Mouse (Mus musculus) embryonic facial prominence, embryonic 15.5 days (tissue): ENCODE measurements around the gene Tex29. TPM values are rescaled to one million over a fixed set of nuclear protein-coding genes. Genes with fewer than 3 reads are reported as not detected.

Source experiments
- ATAC-seq: fragments of 200-750 bp; cut with Nextera tagmentation; 2 replicates; pipeline ENCODE4 v1.8.0; 2017; ENCODE audit warnings: low read depth, moderate TSS enrichment; ENCODE audit not compliant: insufficient number of reproducible peaks, low FRiP score, low TSS enrichment
- H3K27ac ChIP-seq: fragments of 300-500 bp; sonication (generic); replicated peaks from 2 replicates; pipeline ENCODE4 v1.5.1; 2015; ENCODE audit warnings: mild to moderate bottlenecking, inconsistent platforms
- H3K27me3 ChIP-seq: fragments of 300-500 bp; sonication (generic); 2 replicates; pipeline ENCODE4 v1.6.1; 2015; ENCODE audit warnings: inconsistent platforms
- H3K36me3 ChIP-seq: fragments of 300-500 bp; sonication (generic); 2 replicates; pipeline ENCODE4 v1.6.1; 2015; ENCODE audit warnings: mild to moderate bottlenecking, inconsistent platforms
- H3K4me1 ChIP-seq: fragments of 300-500 bp; sonication (generic); 2 replicates; pipeline ENCODE4 v1.6.1; 2015; ENCODE audit warnings: inconsistent platforms
- H3K4me2 ChIP-seq: fragments of 300-500 bp; sonication (generic); replicated peaks from 2 replicates; pipeline ENCODE4 v1.6.1; 2015; ENCODE audit warnings: mild to moderate bottlenecking, inconsistent platforms
- H3K4me3 ChIP-seq: fragments of 300-500 bp; sonication (generic); replicated peaks from 2 replicates; pipeline ENCODE4 v1.5.1; 2015; ENCODE audit warnings: mild to moderate bottlenecking, inconsistent platforms
- H3K9ac ChIP-seq: fragments of 300-500 bp; sonication (generic); 2 replicates; pipeline ENCODE4 v1.6.1; 2015; ENCODE audit warnings: inconsistent platforms
- H3K9me3 ChIP-seq: fragments of 300-500 bp; sonication (generic); replicated peaks from 2 replicates; pipeline ENCODE4 v1.6.1; 2016; ENCODE audit warnings: inconsistent platforms
- WGBS: fragments of 180-500 bp; shearing (Covaris S2); methylation state at CpG from one replicate; pipeline ENCODE4 v1.1.7; 2015; 5-methylcytosine and 5-hydroxymethylcytosine counted together
- polyA plus RNA-seq: library from polyadenylated mRNA; unstranded; fragments of >200 nt; fragmentation: Nextera tagmentation; extraction: Ambion mirVana; gene quantifications from 2 replicates; pipeline ENCODE4 v1.2.1, GENCODE M21; 2015

Gene Tex29
- polyA plus RNA-seq = not detected in 2 replicates

DNA sequence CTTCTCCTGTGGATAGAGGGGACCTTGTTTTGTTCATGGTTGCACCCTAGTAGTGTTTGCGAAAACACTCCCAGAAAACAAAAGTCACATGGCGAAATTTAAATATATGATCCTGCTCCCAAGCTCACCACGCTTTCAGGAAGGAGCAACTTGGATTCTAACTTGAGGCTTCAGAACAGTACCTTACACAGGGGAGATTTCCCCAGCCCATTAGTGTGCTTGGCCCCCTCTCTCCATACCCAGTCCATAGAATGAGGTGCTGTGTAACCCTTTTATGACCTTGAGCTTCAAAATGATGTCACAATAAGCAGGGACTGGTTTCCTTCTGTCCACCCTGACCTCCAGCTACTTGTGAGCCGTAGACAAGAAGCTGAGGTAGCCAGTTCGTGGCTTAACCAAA lies at the start of gene Tex29:
Tex29 (plus strand) TSS at position 301 of the 400 bp plus-strand sequence.
- H3K4me2 ChIP-seq = no peak within 1 kb of the TSS
- H3K9me3 ChIP-seq = no peaks in the 10 kb centered on the region
- 89% methylated on average over 5 of the region's 5 CpGs for WGBS
- H3K36me3 ChIP-seq = peaks cover 2% of the 10 kb centered on the region
- H3K9ac ChIP-seq = no peak within 1 kb of the TSS
- no peak for ATAC-seq
- no peak within 1 kb of the TSS for H3K4me3 ChIP-seq
- H3K4me1 ChIP-seq = 0 out of 2 replicates have a peak, but pooled peaks cover 10% of the 10 kb centered on the region
- no peak within 1 kb of the TSS for H3K27ac ChIP-seq
- H3K27me3 ChIP-seq = no peaks in the 10 kb centered on the region

GRCm38 (mm10) chr8:11794956-11795355 lies 45.3 kb upstream of the Tex29 start:
- Histone ChIP-seq H3K9ac (no peak overlapping the region), H3K27ac (no peak overlapping the region), H3K4me1 (no peaks in the 10 kb centered on the region; the same call in 1 of the 2 replicates), H3K4me2 (no peak overlapping the region), H3K4me3 (no peak overlapping the region), H3K9me3 (no peaks in the 10 kb centered on the region), H3K27me3 (no peaks in the 10 kb centered on the region), H3K36me3 (peaks cover 43% of the 10 kb centered on the region)
- no peak for ATAC-seq

- H3K4me3 ChIP-seq = no peak overlapping the region
- H3K36me3 ChIP-seq = peaks cover 39% of the 10 kb centered on the region
- no peak for ATAC-seq
- H3K4me2 ChIP-seq = no peak overlapping the region
- no peaks in the 10 kb centered on the region; the same call in 1 of the 2 replicates for H3K4me1 ChIP-seq
- H3K9me3 ChIP-seq = no peaks in the 10 kb centered on the region
- WGBS = 86% methylated on average over 8 of the region's 8 CpGs
- H3K9ac ChIP-seq = no peak overlapping the region
- no peaks in the 10 kb centered on the region for H3K27me3 ChIP-seq
- no peak overlapping the region for H3K27ac ChIP-seq
Measured at GRCm38 (mm10) chr8:11797128-11797527, 43.1 kb upstream of the Tex29 start.

DNA sequence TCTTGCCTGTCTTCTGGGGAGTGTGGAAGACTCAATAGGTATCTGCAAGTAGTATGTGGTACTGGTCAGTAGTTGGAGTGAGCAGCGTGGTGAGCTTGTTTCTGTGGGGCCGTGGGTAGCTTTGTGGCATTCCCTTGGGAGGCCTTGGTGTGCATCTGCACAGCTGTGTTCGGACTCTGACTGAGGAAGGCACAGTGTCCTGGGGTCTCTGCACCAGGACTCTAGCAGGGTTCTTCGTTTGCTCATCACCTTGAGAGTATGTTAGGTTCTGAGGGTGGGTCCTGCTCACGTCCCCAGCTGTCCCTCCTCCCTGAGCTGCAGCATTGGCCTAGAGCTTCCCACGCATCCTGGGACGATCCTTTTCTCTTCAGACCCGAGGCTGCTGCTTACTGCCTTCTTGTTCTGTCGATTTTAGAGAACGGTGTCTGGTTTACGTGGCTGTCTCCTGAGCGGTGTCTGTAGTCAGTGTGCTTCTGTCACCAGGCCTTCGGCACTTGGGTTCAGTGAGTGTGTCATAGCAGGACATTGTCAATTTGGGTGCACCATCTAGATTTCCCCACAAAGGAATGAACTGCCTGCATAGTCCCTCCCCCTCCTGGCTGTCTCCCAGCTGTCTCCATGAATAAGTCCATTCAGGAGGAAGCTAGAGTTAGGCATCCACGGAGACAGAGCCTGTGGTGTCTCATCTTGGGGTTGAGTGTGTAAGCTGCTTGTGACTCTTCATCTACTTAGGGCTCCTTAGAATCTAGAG lies 42.4 kb upstream of the Tex29 start:
- no peaks in the 10 kb centered on the region; the same call in 1 of the 2 replicates for H3K4me1 ChIP-seq
- WGBS = 75% methylated on average over 14 of the region's 14 CpGs
- H3K27ac ChIP-seq = no peak overlapping the region
- no peak overlapping the region for H3K9ac ChIP-seq
- peaks cover 38% of the 10 kb centered on the region for H3K36me3 ChIP-seq
- H3K9me3 ChIP-seq = no peaks in the 10 kb centered on the region
- no peaks in the 10 kb centered on the region for H3K27me3 ChIP-seq
- no peak overlapping the region for H3K4me3 ChIP-seq
- ATAC-seq = no peak
- H3K4me2 ChIP-seq = no peak overlapping the region

DNA sequence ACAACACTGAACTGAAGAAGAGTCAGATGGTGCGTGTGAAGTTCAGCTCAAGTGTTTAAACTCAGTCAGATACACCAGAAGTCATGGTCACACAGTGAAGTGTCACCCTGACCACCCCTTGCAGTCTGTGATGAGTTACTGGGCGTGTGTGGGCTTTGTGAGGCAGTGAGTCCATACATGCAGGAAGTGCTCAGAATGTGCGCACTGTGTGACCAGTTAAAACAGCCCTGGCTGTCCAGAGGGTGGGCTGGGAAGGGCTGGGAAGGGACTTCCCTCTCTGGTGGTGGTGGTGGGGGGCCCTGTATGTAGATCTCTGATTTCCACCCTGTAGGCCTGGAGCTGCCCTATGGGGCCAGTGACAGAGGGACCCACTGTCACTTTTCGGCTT lies 41.8 kb upstream of the Tex29 start:
- no peak for ATAC-seq
- H3K4me1 ChIP-seq = no peaks in the 10 kb centered on the region; the same call in 1 of the 2 replicates
- no peak overlapping the region for H3K4me3 ChIP-seq

GRCm38 (mm10) chr8:11799098-11799497 lies 41.2 kb upstream of the Tex29 start:
- no peaks in the 10 kb centered on the region for H3K27me3 ChIP-seq
- no peak overlapping the region for H3K27ac ChIP-seq
- no peaks in the 10 kb centered on the region for H3K9me3 ChIP-seq
- H3K4me1 ChIP-seq = no peaks in the 10 kb centered on the region; the same call in 1 of the 2 replicates
- no peak for ATAC-seq
- H3K36me3 ChIP-seq = peaks cover 36% of the 10 kb centered on the region; the same call in 1 of the 2 replicates
- WGBS = 85% methylated on average over 3 of the region's 3 CpGs
- no peak overlapping the region for H3K4me2 ChIP-seq
- no peak overlapping the region for H3K9ac ChIP-seq
- H3K4me3 ChIP-seq = no peak overlapping the region

More for the DNA sequence above, 41.8 kb upstream of the Tex29 start:
- H3K9ac ChIP-seq = no peak overlapping the region
- H3K27me3 ChIP-seq = no peaks in the 10 kb centered on the region
- no peaks in the 10 kb centered on the region for H3K9me3 ChIP-seq
- no peak overlapping the region for H3K4me2 ChIP-seq
- H3K36me3 ChIP-seq = peaks cover 36% of the 10 kb centered on the region; the same call in 1 of the 2 replicates
- WGBS = 79% methylated on average over 4 of the region's 4 CpGs
- H3K27ac ChIP-seq = no peak overlapping the region

- peaks cover 50% of the 10 kb centered on the region for H3K36me3 ChIP-seq
- no peak for ATAC-seq
- H3K27ac ChIP-seq = no peak overlapping the region
- H3K4me3 ChIP-seq = no peak overlapping the region
- no peaks in the 10 kb centered on the region; the same call in 1 of the 2 replicates for H3K4me1 ChIP-seq
- H3K9me3 ChIP-seq = no peaks in the 10 kb centered on the region
- no peaks in the 10 kb centered on the region for H3K27me3 ChIP-seq
- no peak overlapping the region for H3K9ac ChIP-seq
- H3K4me2 ChIP-seq = no peak overlapping the region
- 89% methylated on average over 7 of the region's 7 CpGs for WGBS
Measured at GRCm38 (mm10) chr8:11800481-11800880, 39.8 kb upstream of the Tex29 start.

DNA sequence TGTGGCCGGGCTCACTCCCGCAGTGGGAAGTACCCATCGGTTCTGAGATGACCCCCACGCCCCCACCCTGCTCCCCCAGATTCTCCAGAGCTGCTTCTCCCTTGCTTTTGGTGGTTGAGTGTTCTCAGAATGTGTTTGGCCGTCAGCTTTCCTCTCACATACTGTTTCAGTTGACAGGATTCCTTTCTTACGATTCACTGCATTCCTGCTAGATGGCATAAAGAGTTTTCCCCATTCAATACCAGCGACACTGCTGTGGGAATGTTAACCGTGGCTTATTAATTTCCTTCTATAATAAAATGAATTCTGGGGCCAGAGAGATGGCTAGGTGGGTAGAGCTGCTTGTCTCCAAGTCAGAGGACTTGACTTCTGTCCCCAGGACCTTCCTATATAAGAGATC lies 38.7 kb upstream of the Tex29 start:
- Histone ChIP-seq H3K27ac (peak overlapping the region; percentile 58), H3K4me2 (no peak overlapping the region), H3K9ac (no peak overlapping the region)

DNA sequence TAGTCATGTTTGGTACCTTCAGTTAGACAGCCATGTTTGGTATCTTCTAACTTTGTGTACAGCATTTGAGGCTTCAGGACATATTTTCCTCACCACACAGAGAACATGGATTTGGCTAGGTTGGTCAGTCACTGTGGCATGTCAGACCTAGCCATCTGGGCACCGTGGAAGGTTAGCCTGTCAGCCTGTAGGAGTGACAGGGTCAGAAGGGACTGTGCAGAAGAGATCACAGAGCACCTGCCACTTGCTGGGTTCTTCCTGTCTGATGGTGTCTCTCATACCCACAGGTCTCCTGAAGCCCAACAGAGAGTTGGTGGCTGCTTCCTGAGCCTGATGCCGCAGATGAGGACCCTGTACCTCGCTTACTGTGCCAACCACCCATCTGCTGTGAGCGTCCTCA lies 35.4 kb upstream of the Tex29 start:
- H3K4me1 ChIP-seq = no peaks in the 10 kb centered on the region
- no peak for ATAC-seq
- no peaks in the 10 kb centered on the region for H3K27me3 ChIP-seq
- H3K27ac ChIP-seq = no peak overlapping the region
- no peaks in the 10 kb centered on the region for H3K9me3 ChIP-seq
- WGBS = 95% methylated on average over 4 of the region's 4 CpGs
- no peak overlapping the region for H3K9ac ChIP-seq
- H3K4me3 ChIP-seq = no peak overlapping the region
- H3K4me2 ChIP-seq = no peak overlapping the region
- peaks cover 81% of the 10 kb centered on the region for H3K36me3 ChIP-seq

More for the DNA sequence above, 38.7 kb upstream of the Tex29 start:
- Histone ChIP-seq H3K4me1 (no peaks in the 10 kb centered on the region; the same call in 1 of the 2 replicates), H3K9me3 (no peaks in the 10 kb centered on the region), H3K4me3 (no peak overlapping the region), H3K27me3 (no peaks in the 10 kb centered on the region), H3K36me3 (peaks cover 56% of the 10 kb centered on the region)
- 60% methylated on average over 8 of the region's 8 CpGs for WGBS
- ATAC-seq = no peak

GRCm38 (mm10) chr8:11806252-11806651 lies 34.0 kb upstream of the Tex29 start:
- H3K4me2 ChIP-seq = no peak overlapping the region
- H3K27ac ChIP-seq = no peak overlapping the region
- H3K9me3 ChIP-seq = no peaks in the 10 kb centered on the region
- H3K27me3 ChIP-seq = no peaks in the 10 kb centered on the region
- ATAC-seq = no peak
- H3K4me3 ChIP-seq = no peak overlapping the region
- H3K36me3 ChIP-seq = peaks cover 87% of the 10 kb centered on the region
- no peaks in the 10 kb centered on the region for H3K4me1 ChIP-seq
- WGBS = 76% methylated on average over 6 of the region's 6 CpGs
- H3K9ac ChIP-seq = no peak overlapping the region

DNA sequence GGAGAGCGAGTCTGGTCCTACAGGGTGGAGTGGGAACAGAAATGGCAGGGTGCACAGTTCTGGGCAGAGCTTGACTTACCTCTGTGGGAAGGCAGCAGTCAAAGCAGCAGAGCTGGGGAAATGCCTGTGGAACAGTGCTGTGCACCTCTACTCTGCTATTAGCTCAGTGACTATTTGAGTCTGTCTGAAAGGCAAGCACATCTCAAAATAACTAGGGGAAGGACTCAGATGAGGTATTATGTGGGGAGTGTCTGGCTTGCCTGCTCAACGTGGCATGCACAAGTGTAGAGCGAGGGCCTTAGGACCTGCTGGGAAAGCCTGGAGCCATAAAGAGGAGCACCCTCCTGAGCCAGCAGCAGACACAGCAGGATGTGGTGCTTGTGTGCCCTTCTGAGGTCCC lies 32.9 kb upstream of the Tex29 start:
- Histone ChIP-seq H3K4me1 (no peaks in the 10 kb centered on the region), H3K36me3 (peaks cover 88% of the 10 kb centered on the region), H3K4me3 (no peak overlapping the region), H3K9ac (no peak overlapping the region), H3K4me2 (no peak overlapping the region), H3K27ac (no peak overlapping the region), H3K27me3 (no peaks in the 10 kb centered on the region), H3K9me3 (no peaks in the 10 kb centered on the region)
- ATAC-seq = no peak
- WGBS = 86% methylated on average over 3 of the region's 3 CpGs

- no peak overlapping the region for H3K4me2 ChIP-seq
- H3K4me1 ChIP-seq = no peaks in the 10 kb centered on the region
Measured at GRCm38 (mm10) chr8:11808047-11808446, 32.2 kb upstream of the Tex29 start.

More at GRCm38 (mm10) chr8:11808047-11808446, 32.2 kb upstream of the Tex29 start:
- H3K4me3 ChIP-seq = no peak overlapping the region
- WGBS = 95% methylated on average over 5 of the region's 5 CpGs
- no peak for ATAC-seq
- no peaks in the 10 kb centered on the region for H3K9me3 ChIP-seq
- H3K36me3 ChIP-seq = peaks cover 88% of the 10 kb centered on the region
- H3K27me3 ChIP-seq = no peaks in the 10 kb centered on the region
- no peak overlapping the region; the same call in 1 of the 2 replicates for H3K9ac ChIP-seq
- no peak overlapping the region for H3K27ac ChIP-seq
